Mouse (Mus musculus): ENCODE results near the gene Ppt2.
A peak's percentile ranks its signal among the peaks of the same experiment; 100 is the strongest.

The Ppt2 gene

GRCm38 (mm10) chr17:34607997-34608396 is 20.3 kb downstream of the Ppt2 start:
- no peak for DNase-seq (ENCODE audit: low spot score in 2 of 2)

- no peak for DNase-seq (ENCODE audit: low spot score in 2 of 2)
These were observed 21.9 kb downstream of the Ppt2 start for GRCm38 (mm10) chr17:34606186-34607039.

GRCm38 (mm10) chr17:34605609-34606008 is 22.7 kb downstream of the Ppt2 start:
- DNase-seq (ENCODE audit: low spot score in 2 of 2): peak; percentile 95 to 97

DNA sequence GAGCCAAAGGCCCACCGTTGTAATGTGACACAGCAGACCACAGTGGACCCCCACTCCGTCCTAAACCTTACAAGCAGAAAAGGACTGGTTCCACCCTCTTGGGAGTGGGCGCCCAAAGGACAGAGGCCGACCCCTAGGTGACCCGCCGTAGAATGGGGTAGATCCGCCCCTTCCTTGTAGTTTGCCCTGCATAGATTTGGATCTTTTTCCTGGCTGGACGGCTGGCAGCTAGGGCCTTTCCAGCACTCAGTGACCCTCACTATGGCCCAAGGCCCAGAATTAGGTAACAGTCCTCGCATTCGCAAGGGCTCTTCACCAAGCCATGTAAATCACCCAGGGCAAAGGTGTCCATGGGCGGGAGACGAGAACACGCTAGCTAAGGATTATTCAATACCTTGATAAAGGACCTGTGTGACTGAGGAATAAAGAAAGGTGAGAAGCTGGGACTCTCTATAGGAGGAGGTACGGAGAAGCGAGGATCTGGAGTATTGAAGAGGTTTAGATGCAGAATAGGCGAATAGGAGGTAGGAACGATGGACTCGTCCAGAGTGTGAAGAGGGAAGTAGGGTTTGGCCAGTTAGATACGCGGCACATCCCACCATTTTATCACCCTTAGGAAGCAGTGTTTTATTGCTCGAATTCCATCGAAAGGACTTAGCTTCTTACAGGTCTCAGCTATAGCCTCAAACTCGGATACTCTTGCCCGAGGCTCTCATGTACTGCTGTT is 23.6 kb downstream of the Ppt2 start:
- DNase-seq (ENCODE audit: low spot score in 2 of 2): no peak

- peak; percentile 99 for DNase-seq (ENCODE audit: low spot score in 2 of 2)
These were observed 24.2 kb downstream of the Ppt2 start, which contains the start of gene Agpat1 for GRCm38 (mm10) chr17:34604061-34604508. Gene Agpat1, plus strand, starts transcription at chr17:34604262.

DNA sequence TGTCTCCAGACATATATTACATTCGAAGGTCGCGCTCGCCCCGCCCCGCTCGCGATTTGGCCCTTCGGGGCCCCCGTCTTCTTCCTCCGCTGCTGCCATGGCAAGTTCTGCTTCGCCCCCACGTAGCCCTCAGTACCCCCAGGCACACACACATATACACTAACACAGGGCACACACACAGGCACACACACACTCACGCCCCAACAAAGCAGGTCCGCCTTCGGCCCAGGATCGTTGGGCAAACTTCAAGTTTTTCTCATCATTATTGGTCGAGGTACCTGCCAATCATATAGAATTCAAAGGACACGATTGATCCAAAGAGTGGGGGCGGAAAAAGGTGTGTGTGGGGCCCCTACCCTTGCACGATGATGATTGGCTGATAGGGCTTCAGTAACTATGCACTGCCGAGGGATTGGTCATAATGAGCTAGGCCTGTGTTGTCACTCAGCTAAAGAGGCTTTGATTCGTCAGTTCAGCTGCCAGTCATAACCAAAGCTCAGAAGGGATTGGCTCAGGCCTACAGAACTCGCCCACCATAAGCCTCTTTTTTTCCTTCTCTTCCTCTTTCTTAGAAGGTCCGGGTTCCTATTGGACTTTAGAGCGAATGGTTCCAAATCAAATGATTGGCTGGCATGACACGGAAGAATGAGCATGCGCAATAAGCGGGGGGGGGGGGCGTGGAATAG is 24.8 kb downstream of the Ppt2 start, which contains the start of gene Rnf5:
Rnf5 (minus strand) TSS at position 316 of the 686 bp plus-strand sequence.
- peak; percentile 97 to 99 for DNase-seq (ENCODE audit: low spot score in 2 of 2)

DNA sequence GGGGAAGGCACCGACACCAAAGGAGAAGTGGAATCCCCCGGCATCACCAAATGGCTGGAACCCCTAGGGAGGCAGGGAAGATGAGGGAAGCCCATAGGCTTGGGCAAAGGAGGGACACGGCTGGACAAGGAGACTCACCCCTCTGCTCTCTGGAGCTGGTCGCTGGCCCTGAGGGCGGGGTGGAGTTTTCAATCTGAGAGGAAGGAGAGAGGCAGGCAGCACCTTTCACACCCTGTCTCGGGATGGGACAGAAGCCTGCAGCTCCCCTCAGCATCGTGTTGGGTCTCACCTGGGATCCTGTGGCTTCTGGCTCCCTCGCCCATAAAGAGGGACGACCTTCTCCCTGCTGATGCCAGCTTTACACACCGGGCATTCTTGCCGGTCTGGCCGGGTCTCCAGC is 26.5 kb downstream of the Ppt2 start:
- no peak for DNase-seq (ENCODE audit: low spot score in 2 of 2)

DNA sequence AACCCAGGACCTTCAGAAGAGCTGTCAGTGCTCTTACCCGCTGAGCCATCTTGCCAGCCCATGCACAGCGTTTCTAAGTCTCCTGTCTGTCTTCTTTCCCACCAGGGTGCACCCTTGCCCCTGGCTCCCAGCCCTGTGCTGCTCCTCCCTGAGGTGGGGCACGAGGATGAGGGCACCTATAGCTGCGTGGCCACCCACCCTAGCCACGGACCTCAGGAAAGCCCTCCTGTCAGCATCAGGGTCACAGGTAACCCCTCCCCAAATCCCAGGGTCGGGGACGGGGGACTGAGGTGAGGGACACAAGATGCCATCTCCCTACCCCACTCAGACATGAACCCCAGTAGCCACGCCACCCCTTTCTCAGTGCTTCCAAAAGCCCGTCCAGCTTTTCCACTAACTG is 28.4 kb downstream of the Ppt2 start:
- no peak for DNase-seq (ENCODE audit: low spot score in 2 of 2)

GRCm38 (mm10) chr17:34597566-34598095 is 30.7 kb downstream of the Ppt2 start, which contains the start of gene Ager:
Gene Ager, plus strand, starts transcription at chr17:34597862.
- no peak for DNase-seq (ENCODE audit: low spot score in 2 of 2)

DNA sequence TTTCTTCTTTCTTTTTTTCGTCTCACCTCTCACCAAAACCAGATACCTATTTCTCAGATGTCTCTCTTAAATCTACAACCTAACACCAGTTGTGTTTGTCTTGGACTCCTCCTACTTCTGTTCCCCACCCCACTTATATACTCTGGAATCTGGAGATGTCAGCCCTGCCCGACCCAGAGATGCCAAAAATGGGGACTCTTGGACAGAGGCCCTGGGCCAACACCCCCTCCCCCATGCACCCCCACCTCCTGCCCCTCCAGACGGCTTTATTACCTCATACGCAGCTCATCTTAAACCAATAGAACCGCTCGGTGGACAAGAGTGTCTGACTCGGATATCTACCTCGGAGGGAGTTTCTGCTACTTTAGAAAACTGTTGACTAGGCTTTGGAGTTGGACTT is 32.2 kb downstream of the Ppt2 start:
- no peak for DNase-seq (ENCODE audit: low spot score in 2 of 2)

DNA sequence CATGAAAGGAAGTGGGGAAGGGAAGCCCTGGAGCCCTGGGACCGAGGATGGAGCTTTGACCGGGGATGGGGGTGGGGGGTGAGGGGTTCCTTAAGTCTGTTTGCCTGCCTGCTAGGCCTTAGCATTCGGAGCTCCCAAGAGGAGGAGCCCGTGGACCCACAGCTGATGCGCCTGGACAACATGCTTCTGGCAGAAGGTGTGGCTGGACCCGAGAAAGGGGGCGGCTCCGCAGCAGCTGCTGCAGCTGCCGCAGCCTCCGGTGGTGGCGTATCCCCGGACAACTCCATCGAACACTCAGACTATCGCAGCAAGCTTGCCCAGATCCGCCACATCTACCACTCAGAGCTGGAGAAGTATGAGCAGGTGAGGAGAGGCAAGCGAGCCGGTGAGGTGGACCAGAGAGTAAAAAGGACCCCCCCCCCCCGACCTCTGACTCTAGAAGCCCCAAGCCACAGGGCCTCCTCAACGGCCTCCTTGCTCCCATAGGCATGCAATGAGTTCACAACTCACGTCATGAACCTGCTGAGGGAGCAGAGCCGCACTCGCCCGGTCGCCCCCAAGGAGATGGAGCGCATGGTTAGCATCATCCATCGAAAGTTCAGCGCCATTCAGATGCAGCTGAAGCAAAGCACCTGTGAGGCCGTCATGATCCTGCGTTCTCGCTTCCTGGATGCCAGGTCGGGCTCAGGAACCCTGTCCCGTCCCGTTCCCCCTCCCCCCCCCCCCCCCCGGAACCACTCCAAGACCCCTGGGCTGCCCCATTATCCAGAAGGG is 34.4 kb downstream of the Ppt2 start:
- DNase-seq (ENCODE audit: low spot score in 2 of 2): peak in 1 of 2 experiments; percentile 57

- DNase-seq (ENCODE audit: low spot score in 2 of 2): no peak
These were observed 35.4 kb downstream of the Ppt2 start for GRCm38 (mm10) chr17:34592581-34593549.

GRCm38 (mm10) chr17:34591994-34592375 is 36.3 kb downstream of the Ppt2 start:
- peak; percentile 86 to 95 for DNase-seq (ENCODE audit: low spot score in 2 of 2)

- no peak for DNase-seq (ENCODE audit: low spot score in 2 of 2)
These were observed 37.0 kb downstream of the Ppt2 start, which contains the start of gene Pbx2 for GRCm38 (mm10) chr17:34591029-34591993. Gene Pbx2, plus strand, starts transcription at chr17:34591266.

DNA sequence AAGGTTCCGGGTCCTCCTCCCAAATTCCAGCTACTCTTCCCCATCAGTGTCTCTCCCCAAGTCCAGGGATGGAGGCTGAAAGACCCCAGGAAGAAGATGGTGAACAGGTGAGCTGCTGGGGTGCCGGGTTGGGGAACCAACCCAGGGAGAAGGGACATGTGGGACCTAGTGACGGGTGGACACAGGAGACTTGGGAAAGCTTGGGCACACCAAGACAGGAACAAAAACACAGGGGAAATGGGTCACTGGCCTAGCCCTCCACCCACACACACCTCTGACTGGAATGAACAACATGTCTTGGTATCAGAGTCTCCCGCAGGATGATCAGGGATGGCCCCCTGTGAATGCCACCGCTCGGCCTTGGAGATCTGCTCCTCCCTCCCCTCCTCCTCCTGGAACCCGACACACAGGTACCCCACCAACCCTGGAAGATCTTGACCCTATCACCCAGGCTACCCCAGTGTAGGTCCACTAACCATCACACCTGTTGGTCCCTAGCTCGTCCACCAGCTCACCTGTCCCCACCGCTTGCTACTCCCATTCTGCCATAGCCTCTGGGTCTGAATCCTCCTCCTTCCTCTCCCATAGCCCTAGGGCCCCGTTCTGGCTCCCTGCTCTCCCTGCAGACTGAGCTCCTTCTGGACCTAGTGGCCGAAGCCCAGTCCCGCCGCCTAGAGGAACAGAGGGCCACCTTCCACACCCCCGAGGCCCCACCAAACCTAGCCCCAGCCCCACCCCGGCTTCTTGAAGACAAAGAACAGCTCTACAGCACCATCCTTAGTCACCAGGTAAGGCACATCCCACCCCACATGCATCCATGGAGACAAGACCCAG is 37.9 kb downstream of the Ppt2 start:
- no peak for DNase-seq (ENCODE audit: low spot score in 2 of 2)

DNA sequence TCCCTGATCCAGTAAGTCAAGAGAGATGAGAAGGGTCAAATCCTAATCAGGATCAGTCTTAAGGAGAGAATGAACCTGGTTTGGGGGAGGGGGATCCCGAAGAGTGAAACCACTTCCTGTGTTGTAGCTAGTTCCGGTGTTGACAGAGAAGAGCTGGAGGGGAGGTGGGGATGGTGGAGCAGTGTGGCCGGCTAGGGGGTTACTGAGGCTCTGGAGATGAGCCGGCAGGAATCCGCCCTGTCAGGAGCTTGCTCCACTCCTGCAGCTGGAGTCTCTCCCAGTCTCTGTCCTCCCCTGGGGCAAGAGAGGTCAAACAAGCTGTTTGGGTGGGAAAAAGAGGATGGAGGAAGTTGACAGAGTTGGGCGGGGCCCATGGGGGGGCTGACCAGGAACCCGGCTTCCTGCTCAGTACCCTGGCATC is 38.6 kb downstream of the Ppt2 start, which contains the start of gene Gpsm3:
Gpsm3 (plus strand) TSS at position 126 of the 421 bp plus-strand sequence.
- DNase-seq (ENCODE audit: low spot score in 2 of 2): peak in 1 of 2 experiments; percentile 71

DNA sequence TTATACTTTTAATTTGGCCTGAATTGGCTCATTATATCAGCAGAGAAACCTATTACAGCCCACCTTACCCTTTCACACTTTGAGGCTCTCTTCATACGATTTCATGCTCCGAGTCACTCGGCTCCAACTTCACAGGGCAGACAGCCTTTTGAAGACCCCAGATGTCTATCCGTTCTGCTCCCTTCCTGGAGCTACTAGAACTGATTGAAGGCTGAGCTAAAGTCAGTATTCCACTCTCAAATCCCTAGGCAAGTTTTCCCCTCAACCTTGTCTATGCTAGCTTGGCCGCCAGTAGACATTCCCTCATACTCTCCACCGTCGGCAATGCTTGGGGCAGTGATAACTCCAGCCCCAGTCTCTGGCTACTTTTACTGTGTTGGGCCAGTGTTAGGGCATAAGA is 39.1 kb downstream of the Ppt2 start:
- no peak for DNase-seq (ENCODE audit: low spot score in 2 of 2)

Measured in urinary bladder, postnatal 4 days (tissue).